Mouse (Mus musculus): ENCODE results near the gene Eif5.
"Not testable (repeated sequence)": the region's sequence is repeated elsewhere in the genome, so short reads cannot be mapped to it uniquely, and the experiment has no call there.

Eif5 gene

DNA sequence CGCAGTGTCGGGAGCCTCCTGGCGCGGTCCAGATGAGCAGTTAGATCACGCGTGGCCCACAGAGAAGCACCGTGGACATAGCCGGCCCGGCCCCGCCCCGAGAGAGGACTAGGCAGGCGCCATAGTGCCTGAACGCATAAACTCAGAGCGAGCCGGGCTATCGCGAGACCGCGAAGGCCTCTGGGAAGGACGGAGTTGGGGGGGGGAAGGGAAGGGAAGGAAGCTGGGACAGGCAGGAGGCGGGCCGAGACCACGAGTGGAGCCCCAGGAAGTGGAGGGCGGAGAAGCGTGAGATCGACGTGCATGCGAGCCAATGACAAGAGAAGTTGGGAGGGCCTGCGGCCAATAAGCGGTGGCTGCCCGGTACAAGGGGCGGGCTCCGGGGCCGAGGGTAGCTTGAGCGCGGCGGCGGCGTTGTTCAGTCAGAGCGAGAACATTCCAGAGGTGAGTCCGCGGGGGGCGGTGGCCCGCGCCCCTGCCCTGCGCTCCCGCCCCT lies at the start of gene Eif5:
Gene Eif5, plus strand, starts transcription at position 221 of the 496 bp plus-strand sequence.
- peak; percentile 80 for DNase-seq (ENCODE audit: extremely low read depth, low read depth, low spot score)

DNA sequence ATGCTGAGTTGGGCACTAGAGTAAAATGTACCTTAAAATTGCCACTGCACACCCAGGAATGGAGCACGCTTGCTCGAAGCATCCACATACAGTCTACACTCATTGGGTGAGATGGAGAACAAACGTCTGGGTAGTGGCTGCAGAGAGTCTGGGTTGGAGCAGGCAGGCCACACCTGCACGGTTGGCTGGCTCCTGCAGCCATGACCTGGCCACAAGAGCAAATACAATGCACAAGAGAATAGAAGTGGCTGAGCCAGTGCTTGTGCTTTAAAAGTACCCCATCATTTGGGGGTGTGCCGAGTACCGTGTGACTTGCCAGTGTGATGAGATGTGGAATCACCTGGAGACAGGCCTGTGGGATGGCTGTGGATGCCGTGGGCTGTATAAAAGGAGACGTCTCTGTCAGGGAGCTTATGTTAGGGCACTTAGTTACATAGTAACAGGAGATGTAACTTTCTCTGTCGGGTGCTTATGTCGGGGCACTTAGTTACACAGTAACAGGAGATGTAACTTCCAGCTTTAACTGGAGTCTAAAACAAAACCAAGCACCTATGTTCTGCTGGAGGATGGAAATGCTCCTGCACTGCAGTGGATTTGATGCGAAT lies 48.5 kb upstream of the Eif5 start:
- no peak for DNase-seq (ENCODE audit: extremely low read depth, low read depth, low spot score)

DNA sequence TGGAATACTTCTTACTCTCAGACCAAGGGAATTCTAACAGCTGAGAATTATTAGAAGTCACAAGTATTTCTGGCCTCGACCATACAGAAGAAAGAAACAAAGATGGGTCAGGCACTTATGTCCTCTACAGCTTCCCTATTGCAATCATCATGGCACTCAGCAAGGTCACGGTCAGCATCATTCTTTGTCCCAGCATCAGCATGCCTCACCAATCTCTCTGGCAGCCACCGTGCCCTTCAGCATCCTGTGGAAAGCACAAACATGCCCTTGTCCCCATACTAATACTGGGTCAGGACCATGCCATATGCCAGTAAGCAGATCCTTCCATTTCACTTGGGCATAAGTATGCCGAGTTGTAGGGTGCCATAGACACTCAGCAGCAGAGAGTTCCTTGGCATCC lies 42.9 kb upstream of the Eif5 start:
- DNase-seq (ENCODE audit: extremely low read depth, low read depth, low spot score) = no peak

DNA sequence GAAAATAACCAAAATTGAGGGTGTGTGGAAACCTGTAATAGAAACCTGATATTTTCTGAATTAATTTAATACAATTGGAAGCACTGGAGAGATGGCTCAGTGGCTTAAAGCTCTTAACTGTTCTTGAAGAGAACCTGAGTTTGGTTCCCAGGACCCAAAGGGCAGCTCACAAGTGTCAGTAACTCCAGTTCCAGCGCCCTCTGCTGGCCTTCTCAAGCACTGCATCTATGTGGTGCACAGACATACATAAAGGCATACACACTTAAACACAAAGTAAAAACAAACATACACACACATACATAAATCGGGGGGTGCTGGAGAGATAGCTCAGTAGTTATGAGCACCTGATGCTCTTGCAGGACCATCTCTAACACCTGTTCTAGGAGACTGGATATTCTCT lies 40.7 kb upstream of the Eif5 start:
- no peak for DNase-seq (ENCODE audit: extremely low read depth, low read depth, low spot score)

DNA sequence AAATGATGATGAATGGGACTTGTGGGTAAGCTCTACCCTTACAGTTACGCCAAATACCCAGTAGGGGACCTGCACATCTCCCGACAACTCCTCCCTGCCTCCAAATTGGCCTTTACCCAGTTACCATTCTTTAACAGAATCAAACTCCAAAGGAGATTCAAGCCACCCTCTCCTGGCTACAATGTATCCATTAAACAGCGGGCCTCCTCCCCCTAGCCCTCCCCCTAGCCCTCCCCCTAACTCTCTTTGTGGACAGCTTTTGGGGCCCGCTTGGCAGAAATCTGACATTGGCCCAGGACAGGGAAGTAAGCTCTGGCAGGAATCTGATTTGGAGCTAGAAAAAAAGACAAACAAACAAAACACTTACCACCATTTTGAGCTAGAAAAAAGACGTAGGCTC lies 38.2 kb upstream of the Eif5 start:
- DNase-seq (ENCODE audit: extremely low read depth, low read depth, low spot score) = no peak

DNA sequence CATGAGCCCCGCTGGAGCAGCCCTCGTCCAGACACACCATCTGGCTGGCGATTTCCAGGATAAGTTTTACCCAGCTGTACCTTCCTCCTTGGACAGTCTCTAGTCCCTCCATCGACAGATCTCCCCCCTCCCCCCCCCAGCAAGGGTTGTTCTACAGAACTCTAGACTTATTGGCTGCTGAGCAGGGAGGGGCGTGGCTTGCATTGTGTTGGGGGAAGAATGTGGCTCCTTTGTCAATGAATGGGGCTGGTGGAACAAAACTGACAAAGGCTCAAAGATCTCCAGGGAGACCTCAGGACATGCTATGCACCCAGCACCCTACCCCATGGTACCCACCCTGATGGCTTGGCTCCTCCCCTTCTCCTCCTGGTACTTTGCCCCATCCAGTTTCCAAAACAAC lies 37.1 kb upstream of the Eif5 start:
- DNase-seq (ENCODE audit: extremely low read depth, low read depth, low spot score) = no peak

DNA sequence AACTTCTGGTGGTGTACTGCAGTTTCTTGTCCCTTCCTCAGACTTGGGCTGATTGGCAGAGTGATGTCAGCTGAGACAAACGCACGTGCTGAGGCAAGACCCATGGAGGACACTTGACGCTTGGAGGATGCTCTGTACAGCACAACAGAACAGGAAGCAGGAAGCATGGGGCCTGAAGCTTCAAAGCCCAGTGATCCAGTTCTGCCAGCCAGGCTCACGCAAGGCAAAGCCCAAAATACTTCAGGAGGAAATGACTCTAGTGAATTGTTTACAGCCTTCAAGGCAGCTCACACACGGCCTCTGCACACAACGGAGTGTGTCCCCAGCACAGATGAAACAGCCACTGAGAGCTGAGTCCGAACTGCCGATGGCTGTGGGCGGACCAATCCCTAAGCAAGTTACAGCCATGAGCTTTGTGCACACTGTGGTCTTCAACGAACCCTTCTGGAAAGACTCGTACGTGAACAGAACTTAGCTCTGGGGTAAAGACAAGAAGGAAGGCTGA lies 34.7 kb upstream of the Eif5 start:
- no peak for DNase-seq (ENCODE audit: extremely low read depth, low read depth, low spot score)

DNA sequence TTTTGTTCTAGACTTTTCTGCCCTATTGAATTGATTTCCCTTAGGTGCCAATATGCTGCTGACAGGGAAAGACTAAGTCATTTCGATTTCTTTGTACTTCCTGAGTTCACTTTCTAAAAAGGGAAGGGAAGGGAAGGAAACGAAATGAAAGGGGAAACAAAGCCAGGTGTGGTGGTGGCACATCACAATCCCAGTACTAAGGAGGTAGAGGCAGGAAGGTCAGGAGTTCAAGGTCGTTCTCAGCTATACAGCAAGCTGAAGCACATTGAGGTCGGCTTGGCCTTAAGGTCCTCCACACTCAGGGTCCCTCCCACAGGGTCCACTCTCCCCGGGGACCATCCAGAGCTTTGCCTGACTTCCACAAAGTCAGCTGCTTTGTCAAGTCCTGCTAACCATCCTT lies 34.2 kb upstream of the Eif5 start:
- no peak for DNase-seq (ENCODE audit: extremely low read depth, low read depth, low spot score)

DNA sequence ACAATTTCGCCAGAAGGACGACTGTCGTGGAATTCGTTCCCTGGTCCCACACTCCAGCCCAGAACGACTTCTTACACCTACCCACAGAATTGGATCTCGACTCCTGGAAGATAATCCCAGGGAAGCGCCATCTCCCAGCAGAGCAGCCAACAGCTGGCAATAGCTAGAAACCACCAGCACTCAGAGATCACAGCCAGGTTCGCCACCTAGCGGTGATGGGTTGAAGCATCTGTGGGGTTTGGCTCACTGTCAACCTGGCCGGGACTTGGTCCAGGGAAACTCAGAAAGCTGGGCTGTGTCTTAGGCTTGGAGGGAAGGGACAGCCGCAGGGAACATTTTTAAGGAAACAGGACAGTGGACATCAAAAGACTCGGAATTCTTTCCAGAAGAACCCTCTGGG lies 32.9 kb upstream of the Eif5 start:
- DNase-seq (ENCODE audit: extremely low read depth, low read depth, low spot score) = no peak

DNA sequence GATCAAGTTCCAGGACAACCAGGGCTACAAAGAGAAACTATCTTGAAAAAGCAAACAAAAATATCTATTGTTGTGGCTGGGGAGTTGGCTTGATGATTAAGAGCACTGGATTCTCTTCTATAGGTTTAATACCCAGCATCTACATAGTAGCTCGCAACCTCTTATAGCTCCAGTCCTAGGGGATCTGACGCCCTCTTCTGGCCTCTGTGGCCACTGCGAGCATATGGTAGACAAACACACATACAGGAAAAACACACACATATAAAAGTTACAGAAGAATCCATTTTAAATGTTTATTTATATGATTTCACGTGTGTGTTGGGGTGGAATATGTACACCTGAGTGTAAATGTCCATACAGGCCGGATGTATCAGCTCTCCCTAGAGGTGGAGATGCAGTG lies 30.8 kb upstream of the Eif5 start:
- DNase-seq (ENCODE audit: extremely low read depth, low read depth, low spot score) = no peak

DNA sequence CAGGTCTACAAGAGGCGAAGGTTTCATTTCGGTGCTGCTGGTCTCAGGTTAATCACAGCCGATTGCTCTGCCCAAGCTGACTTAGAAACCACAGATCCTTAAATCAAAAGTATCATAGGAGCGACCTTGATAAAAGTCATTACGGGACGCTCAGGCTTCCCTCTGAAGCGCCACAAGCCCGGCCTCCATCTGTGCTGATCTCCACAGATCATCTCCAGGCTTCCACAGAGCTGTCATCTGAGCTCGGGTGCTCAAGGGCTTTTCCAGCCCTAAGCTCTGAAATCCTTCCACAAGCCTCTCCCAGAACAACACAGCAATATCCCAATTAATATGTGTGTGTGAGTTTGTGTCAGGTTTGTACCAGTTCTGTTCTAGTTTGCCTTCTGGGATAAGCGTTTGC lies 29.9 kb upstream of the Eif5 start:
- no peak for DNase-seq (ENCODE audit: extremely low read depth, low read depth, low spot score)

DNA sequence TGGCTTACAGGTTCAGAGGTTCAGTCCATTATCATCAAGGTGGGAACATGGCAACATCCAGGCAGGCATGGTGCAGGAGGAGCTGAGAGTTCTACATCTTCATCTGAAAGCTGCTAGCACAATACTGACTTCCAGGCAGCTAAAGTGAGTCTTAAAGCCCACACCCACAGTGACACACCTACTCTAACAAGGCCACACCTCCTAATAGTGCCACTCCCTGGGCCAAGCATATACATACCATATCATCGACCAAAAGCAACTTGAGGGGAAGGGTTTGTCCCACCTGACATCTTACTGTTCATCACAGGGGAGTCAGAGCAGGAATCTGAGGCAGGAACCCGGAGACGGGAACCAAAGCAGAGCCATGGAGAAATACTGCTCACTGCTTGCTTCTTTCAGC lies 29.4 kb upstream of the Eif5 start:
- not testable (repeated sequence) for DNase-seq (ENCODE audit: extremely low read depth, low read depth, low spot score)

DNA sequence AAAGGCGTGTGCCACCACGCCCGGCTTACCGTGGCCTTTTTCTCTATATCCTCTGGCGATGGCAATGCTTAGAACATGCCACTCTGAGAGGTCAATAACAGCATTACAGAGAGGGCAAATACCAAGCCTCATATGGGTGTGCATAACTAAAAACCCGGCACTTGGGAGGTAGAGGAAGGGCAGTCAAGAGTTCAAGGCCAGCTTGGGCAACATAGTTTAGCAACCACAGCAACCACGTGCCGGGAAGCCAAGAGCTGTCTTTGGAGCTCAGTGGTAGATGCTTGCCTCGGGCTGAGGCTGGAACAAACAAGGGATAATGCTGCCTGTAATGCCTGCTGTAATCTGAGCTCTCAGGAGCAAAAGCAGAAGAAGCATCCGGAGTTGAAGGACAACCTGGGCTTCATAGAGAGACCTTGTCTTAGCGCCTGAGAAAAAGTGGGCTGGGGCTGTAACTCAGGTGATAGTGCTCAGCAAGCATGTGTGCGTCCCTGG lies 25.2 kb upstream of the Eif5 start:
- no peak for DNase-seq (ENCODE audit: extremely low read depth, low read depth, low spot score)

DNA sequence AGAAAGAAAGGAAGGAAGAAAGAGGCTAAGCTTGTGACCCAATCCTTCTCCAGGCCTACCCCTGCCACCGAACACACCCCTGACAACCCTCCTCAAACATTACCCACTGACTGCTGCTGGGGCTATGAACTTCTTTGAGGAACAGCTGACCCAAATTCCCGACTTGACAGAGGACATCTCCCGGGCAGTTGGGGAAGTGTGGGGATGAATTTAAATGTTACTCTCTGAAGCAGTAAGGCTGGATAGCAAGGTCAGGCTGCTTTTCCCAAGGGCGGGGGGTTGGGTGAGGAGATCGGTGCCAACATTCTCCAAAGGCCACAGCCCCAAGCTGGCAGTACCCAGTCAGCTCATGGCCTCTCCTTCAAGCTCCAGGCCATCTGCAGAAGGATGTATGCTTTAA lies 24.1 kb upstream of the Eif5 start:
- DNase-seq (ENCODE audit: extremely low read depth, low read depth, low spot score) = no peak

DNA sequence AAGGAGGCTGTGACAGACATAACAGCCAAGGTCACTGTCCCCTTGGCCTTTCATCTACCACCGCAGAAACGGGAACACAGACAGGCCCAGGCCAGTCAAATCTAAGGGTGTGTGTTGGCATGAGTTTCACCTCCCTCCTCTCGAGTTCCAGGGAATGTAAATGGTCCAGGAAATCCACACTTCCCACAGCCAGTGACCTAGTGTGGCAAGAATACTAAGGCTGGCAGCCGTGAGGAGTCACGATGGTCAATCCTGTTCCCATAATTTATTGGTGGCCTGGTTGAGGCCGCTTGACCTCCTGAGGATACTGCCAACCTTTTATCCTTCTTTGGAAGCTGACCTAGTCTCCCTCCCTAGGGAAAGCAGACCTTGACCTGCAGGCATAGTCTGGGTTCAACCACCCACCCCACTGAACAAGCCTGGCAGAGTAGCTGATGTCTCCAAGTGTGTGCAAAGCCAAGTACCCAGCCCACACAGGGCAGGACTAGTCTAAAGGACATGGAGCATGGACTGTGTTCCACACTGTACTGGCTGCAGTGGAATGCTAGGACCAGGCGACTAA lies 23.5 kb upstream of the Eif5 start:
- DNase-seq (ENCODE audit: extremely low read depth, low read depth, low spot score) = peak; percentile 74

DNA sequence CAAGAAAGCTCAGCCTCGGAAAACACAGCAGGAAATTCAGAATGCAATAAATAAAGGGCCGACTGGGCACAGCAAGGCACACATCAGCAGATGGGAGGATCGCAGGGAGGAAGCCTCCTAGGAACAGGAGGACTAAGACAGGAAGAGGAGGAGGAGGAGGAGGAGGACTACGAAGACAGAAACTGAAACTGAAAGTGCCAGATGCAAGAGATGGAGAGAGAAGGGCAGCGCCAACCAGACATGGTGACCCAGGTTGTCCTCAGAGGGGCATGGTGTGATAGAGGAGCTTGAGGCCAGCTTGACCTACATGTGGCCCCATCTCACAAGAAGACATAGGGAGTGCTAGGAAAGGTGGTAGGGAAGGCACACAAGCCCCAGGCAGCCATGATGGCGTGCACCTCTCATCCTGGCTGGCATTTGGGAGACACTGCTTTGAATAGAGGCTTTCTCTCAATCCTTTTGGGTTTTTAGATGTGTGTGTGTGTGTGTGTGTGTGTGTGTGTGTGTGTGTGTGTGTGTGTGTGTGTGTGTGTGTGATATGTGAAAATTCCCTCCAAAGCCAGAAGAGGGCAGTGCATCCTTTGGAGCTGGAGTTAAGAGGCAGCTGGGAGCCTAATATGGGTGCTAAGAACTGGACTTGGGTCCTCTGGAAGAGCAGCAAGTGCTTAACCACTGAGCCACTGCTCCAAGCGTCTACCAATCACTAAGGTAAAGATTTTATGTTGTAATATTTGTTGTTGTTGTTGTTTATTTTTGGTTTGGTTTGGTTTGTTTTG lies 22.8 kb upstream of the Eif5 start:
- DNase-seq (ENCODE audit: extremely low read depth, low read depth, low spot score) = no peak

DNA sequence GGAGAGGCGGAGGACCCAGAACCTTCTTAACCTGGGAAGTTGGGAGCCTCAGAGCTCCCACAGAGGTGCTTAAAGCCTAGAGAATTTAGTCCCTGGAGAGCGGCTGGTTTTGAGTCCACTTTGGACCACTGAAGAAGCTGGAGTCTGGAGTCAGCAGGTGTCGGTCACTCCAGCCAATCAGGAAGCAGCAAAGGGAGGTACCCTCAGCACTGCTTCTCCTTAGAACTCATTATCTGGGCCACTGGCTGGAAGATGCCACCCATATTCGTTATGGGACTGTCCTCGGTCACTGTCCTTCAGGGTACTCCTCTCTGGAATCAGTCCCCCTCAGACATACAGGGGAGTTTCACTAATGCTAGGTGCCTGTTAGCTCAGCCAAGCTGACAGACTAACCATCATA lies 21.9 kb upstream of the Eif5 start:
- no peak for DNase-seq (ENCODE audit: extremely low read depth, low read depth, low spot score)

DNA sequence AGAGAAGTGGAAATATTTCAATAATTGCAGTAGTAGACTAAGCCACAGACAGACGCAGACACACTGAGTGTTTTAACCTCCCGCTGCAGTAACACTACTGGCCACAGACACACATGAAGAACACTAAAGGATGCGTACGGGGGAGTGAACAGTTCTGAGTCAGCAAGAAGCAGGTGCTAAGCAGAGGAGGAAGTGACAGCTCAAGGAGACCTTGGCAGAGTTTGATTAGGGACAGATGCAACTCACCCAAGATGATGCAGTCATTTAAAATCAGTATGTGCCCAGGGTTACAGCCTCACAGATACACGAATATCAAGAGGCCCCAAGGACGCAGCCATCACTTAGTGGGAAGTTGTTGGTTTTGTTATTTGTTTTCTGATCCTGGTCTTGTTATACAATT lies 21.0 kb upstream of the Eif5 start:
- DNase-seq (ENCODE audit: extremely low read depth, low read depth, low spot score) = no peak

DNA sequence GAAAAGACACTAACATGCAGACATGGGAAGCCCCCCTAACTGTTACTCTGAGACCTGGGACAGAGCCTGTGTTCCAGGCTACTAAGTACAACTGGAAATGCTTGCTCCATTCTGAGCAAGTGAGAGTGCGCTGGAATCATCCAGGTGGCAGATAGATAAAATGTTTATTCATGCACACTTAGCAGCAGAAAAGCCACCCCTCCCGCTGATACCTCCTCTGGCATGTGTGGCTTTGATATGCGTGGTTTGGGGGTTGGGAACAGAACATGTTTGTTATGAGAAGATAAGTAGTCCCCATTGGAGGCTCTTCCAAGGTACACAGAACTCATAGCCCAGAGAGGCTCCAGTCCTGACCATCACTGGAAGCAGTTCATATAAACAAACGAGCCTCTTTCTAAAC lies 19.9 kb upstream of the Eif5 start:
- DNase-seq (ENCODE audit: extremely low read depth, low read depth, low spot score) = no peak

DNA sequence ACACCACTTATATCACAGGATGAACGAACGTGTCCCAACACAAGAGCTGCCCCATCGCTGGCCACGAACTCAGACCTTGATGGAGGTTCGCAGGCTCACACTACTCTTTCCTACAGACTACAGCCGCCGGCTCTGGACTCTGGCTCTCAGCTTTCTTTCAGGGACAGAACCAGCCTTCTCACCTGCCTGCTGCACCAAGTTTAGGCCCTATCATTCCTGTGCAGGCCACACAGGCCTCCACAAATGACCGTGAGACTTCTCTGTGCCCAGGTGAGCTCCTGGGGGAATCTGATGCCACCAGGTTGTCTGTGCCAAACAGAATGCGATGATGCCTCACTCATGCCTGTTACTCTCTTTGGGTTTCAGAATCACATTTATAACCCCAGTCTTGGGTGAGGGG lies 19.4 kb upstream of the Eif5 start:
- DNase-seq (ENCODE audit: extremely low read depth, low read depth, low spot score) = no peak

DNA sequence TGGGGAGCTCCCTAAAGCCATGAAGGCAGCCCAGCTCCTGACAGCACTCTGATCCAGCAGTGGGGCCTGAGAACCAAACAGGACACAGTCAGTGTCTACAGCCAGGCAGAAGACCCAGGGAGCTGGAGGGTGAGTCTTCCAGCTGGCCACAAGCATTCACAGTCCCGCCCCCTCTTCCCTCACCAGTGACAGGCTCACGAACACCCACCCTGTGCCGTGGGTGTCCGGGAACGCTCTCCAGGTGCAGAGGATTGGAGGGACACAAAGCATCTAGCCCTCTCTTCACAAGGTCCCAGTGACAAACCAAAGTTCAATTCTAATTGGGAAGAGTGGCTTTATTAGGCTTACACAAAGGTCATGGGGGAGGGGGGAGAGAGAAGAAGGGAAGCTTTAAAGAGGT lies 18.0 kb upstream of the Eif5 start:
- no peak for DNase-seq (ENCODE audit: extremely low read depth, low read depth, low spot score)

DNA sequence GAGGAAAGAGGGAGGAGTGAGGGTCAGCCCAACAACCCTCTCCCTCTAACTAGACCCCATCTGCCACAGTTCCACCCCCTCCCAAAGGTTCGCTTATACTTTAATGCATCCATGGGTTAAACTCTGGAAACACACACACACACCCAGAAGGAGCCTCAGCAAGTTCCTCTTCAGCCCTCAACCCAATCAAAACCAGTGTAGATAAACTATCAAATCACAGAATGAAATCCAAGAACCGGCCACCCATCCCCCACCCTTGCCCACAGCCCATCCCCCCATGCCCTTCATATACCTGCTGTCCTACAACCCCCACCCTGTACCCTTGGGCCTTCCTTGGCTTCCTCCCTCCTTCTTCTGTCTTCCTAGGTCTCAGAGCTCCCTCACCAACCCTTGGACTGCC lies 16.8 kb upstream of the Eif5 start:
- DNase-seq (ENCODE audit: extremely low read depth, low read depth, low spot score) = no peak
